In genomic region chr7:38019369-38019749, GRCm38 (mm10) we compare ENCODE assay signal across 8 mouse cellular contexts. TPM values are rescaled to one million over a fixed set of nuclear protein-coding genes. Genes with fewer than 3 reads are reported as not detected.
DNase-seq lines count a peak whose midpoint lies in the region; ATAC-seq lines count a peak whose summit lies in the region.

No protein-coding gene starts in this region.

- intact Hi-C loops in gastrocnemius, postnatal 14 days (cut with DNase I; ENCODE audit: low total_unique reads) = no loop called here
- intact Hi-C loops in left cerebral cortex, postnatal 10 days (cut with DNase I) = no loop called here

- ATAC-seq in inflammation-experienced regulatory T-cells, adult 6 months = peak; percentile 75
- ATAC-seq in megakaryocyte progenitor cell, adult 5-6 weeks (replicated peaks; ENCODE audit: poor library complexity) = peak; percentile 88

- peak; percentile 95 for DNase-seq in adrenal gland, adult 2 months
- DNase-seq in embryo, embryonic 10.5 days (ENCODE audit: low spot score) = peak; percentile 95
- peak; percentile 93 for DNase-seq in gastrocnemius, postnatal 14 days
- DNase-seq in left cerebral cortex, postnatal 10 days (ENCODE audit: extremely low spot score in 1 of 2, low spot score in 2 of 2) = peak; percentile 81 to 95
- DNase-seq in right cerebral cortex, postnatal 25 days = peak; percentile 92
- peak; percentile 85 to 89 for DNase-seq in urinary bladder, postnatal 4 days (ENCODE audit: low spot score in 2 of 2)

RNA-seq across cellular contexts. Expression of gene Uri1, which starts 4.0 kb away (rescaled TPM):
- total RNA-seq in adrenal gland, adult 2 months (2021) = 10 to 100 TPM; 44.6 to 56.9 TPM
- polyA plus RNA-seq in adrenal gland, adult 2 months (2012; rRNA removed) = 11.8 and 13.0 TPM in 2 replicates
- total RNA-seq in gastrocnemius, postnatal 14 days (2021) = 10 to 100 TPM; 25.6 to 26.9 TPM
- polyA plus RNA-seq in inflammation-experienced regulatory T-cells, adult 6 months (2017; shearing (Covaris generic)) = 10 to 100 TPM; 11.8 to 21.1 (median 17.3) TPM
- 10 to 100 TPM; 39.5 to 40.5 TPM for total RNA-seq in left cerebral cortex, postnatal 10 days (2021)
- 71.7 and 75.5 TPM in 2 replicates for total RNA-seq in megakaryocyte progenitor cell, adult 5-6 weeks (2015)
- total RNA-seq in megakaryocyte progenitor cell, adult 5-6 weeks (2017) = 55.9 and 62.8 TPM in 2 replicates

Comparison
In these comparisons a context has a peak if more than half of its experiments do, and no peak if none do; other contexts are left out.
1. Peak in every context shown above with its lines: DNase-seq and ATAC-seq.